Mouse (Mus musculus): ENCODE results near the gene Ccdc162. TPM values are rescaled to one million over a fixed set of nuclear protein-coding genes. Genes with fewer than 3 reads are reported as not detected.

Ccdc162 gene
- polyA plus RNA-seq, 1 experiment from 2014 or later = 0.32 TPM

- Histone ChIP-seq H3K4me3 (no peak overlapping the region), H3K4me1 (peaks cover 10% of the 10 kb centered on the region), H3K36me3 (no peaks in the 10 kb centered on the region), H3K9me3 (replicated peaks) (no peaks in the 10 kb centered on the region), H3K27ac (replicated peaks) (no peak overlapping the region), H3K27me3 (ENCODE audit: low read depth, poor library complexity, severe bottlenecking) (no peaks in the 10 kb centered on the region)
- DNase-seq (ENCODE audit: low spot score) = no peak
- 89% methylated on average over 4 of the region's 4 CpGs for WGBS
Observed at GRCm38 (mm10) chr10:41580441-41580840, 136.0 kb downstream of the Ccdc162 start.

DNA sequence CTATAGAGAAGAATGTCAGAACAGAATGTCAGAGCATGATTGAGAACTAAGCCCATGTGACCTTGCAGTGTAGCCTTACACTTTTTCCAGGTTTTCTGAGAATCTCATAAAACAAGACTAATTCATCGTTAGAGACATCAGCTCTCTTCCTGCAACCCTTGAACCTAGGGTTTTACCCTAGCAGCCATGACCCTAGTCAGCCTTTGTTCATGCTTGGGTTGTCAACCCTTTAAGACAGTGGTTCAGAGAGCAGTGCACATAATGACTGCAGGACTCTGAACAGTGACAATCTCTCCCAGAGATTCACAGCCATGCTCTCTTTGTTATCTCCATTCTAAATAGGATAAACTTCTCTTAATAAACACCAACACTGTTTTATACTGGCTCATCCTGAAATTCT lies 137.9 kb downstream of the Ccdc162 start:
- H3K4me3 ChIP-seq = no peak overlapping the region
- 75% methylated on average over 1 of the region's 1 CpGs for WGBS

DNA sequence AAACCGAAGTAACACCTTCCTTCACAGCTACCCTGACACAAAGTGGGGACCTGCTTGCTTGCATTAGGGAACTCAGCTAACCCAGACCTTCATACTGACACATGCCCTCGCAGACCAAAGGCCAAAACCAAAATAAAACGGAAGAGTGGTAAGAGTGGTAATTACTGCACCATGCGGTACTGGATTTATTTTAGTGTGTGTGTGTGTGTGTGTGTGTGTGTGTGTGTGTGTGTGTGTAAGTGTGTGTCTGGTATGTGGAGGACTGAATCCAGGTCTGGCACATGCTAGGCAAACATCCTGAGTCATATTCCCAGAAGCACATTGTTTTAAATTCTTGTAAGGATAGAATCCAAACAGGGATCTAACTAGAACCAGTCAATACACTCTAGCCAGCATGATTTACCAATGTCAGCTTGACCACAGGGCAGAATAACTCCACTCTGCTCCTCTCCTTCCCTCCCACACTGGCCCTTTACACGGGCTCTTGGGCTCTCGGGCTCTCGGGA lies 140.1 kb downstream of the Ccdc162 start:
- no peak for DNase-seq (ENCODE audit: low spot score)
- no peaks in the 10 kb centered on the region for H3K9me3 ChIP-seq (replicated peaks)
- H3K4me3 ChIP-seq = no peak overlapping the region
- no peaks in the 10 kb centered on the region for H3K36me3 ChIP-seq
- no peak overlapping the region for H3K27ac ChIP-seq (replicated peaks)
- H3K4me1 ChIP-seq = peaks cover 10% of the 10 kb centered on the region
- 82% methylated on average over 7 of the region's 7 CpGs for WGBS
- H3K27me3 ChIP-seq (ENCODE audit: low read depth, poor library complexity, severe bottlenecking) = no peaks in the 10 kb centered on the region

More for the DNA sequence above, 137.9 kb downstream of the Ccdc162 start:
- no peaks in the 10 kb centered on the region for H3K27me3 ChIP-seq (ENCODE audit: low read depth, poor library complexity, severe bottlenecking)
- H3K27ac ChIP-seq (replicated peaks) = no peak overlapping the region
- DNase-seq (ENCODE audit: low spot score) = no peak
- H3K4me1 ChIP-seq = peaks cover 13% of the 10 kb centered on the region
- H3K36me3 ChIP-seq = no peaks in the 10 kb centered on the region
- H3K9me3 ChIP-seq (replicated peaks) = no peaks in the 10 kb centered on the region

DNA sequence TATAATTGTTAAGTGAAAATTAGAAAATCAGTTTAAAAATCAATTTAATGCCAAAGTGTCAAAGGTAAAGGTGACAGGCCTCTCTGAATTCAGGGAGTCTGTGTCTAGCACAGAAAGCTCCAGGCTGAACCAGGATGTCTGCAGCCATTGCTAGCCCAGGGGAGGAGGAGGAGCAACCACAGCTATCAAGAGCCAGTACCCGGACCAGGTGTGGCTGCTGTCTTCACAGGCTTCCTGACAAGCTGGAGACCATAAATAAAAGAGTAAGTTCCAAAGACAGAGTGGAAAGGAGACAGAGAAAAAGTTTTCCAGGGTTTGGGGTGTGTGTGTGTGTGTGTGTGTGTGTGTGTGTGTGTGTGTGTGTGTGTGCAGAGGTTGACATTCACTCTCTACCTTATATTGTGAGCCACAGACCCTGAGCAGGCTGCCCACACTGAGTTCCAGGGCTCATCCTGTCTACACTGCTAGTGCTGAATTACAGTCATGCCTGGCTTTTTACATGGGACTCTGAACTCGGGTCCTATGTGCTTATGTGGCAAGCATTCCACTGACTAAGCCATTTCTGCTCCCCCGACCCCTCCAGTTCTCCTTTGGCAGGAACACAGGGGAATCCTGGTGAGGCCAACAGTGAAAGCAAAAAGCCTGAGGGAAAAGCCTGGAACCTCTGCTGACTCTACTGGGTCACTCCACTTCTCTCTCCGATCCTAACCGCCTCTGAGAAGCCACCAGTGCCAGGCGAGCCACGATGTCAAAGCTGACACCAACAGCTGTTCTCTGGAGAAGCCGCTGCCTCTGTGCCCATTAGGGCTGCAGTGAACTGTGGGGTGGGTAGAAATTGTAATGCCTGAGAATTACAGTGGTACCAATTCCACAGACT lies 140.7 kb downstream of the Ccdc162 start:
- no peak for DNase-seq (ENCODE audit: low spot score)
- 82% methylated on average over 8 of the region's 8 CpGs for WGBS
- H3K4me3 ChIP-seq = no peak overlapping the region
- no peaks in the 10 kb centered on the region for H3K27me3 ChIP-seq (ENCODE audit: low read depth, poor library complexity, severe bottlenecking)
- no peak overlapping the region for H3K27ac ChIP-seq (replicated peaks)
- H3K36me3 ChIP-seq = no peaks in the 10 kb centered on the region
- H3K9me3 ChIP-seq (replicated peaks) = no peaks in the 10 kb centered on the region
- peaks cover 10% of the 10 kb centered on the region for H3K4me1 ChIP-seq

GRCm38 (mm10) chr10:41573190-41573589 lies 143.2 kb downstream of the Ccdc162 start:
- no peaks in the 10 kb centered on the region for H3K36me3 ChIP-seq
- H3K4me1 ChIP-seq = peaks cover 10% of the 10 kb centered on the region
- WGBS = 24% methylated on average over 6 of the region's 6 CpGs
- H3K4me3 ChIP-seq = no peak overlapping the region
- no peak overlapping the region for H3K27ac ChIP-seq (replicated peaks)
- H3K27me3 ChIP-seq (ENCODE audit: low read depth, poor library complexity, severe bottlenecking) = no peaks in the 10 kb centered on the region
- no peaks in the 10 kb centered on the region for H3K9me3 ChIP-seq (replicated peaks)
- no peak for DNase-seq (ENCODE audit: low spot score)

DNA sequence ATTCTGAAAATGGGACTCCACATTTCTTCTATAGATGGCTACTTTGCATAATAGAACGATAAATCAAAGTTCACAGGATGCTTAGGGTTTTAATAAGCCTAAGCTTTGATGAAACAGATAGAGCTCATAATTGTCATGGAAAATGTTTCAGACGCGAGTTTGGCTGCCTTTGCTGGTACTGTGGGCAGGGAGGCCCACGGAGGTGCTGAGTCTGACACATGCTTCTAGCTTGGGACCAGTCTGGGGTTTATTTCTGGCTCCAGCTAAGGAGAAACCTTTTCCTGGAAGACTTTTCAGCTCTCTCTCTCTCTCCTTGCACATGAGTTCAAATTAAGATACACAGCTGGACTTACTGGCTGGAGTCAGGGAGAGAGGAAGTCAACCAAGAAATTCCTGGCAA lies 144.2 kb downstream of the Ccdc162 start:
- Histone ChIP-seq H3K9me3 (replicated peaks) (no peaks in the 10 kb centered on the region), H3K36me3 (no peaks in the 10 kb centered on the region), H3K27me3 (ENCODE audit: low read depth, poor library complexity, severe bottlenecking) (no peaks in the 10 kb centered on the region), H3K4me1 (peaks cover 10% of the 10 kb centered on the region), H3K27ac (replicated peaks) (no peak overlapping the region), H3K4me3 (no peak overlapping the region)
- 84% methylated on average over 4 of the region's 4 CpGs for WGBS
- no peak for DNase-seq (ENCODE audit: low spot score)

GRCm38 (mm10) chr10:41571065-41571464 lies 145.4 kb downstream of the Ccdc162 start:
- Histone ChIP-seq H3K4me1 (peaks cover 10% of the 10 kb centered on the region), H3K36me3 (no peaks in the 10 kb centered on the region), H3K9me3 (replicated peaks) (no peaks in the 10 kb centered on the region), H3K27ac (replicated peaks) (no peak overlapping the region), H3K27me3 (ENCODE audit: low read depth, poor library complexity, severe bottlenecking) (no peaks in the 10 kb centered on the region), H3K4me3 (no peak overlapping the region)
- DNase-seq (ENCODE audit: low spot score) = no peak
- WGBS = 84% methylated on average over 4 of the region's 4 CpGs

GRCm38 (mm10) chr10:41568306-41568705 lies 148.1 kb downstream of the Ccdc162 start:
- WGBS = 56% methylated on average over 3 of the region's 3 CpGs
- Histone ChIP-seq H3K9me3 (replicated peaks) (no peaks in the 10 kb centered on the region), H3K4me1 (peaks cover 10% of the 10 kb centered on the region), H3K4me3 (no peak overlapping the region), H3K36me3 (no peaks in the 10 kb centered on the region), H3K27ac (replicated peaks) (no peak overlapping the region), H3K27me3 (ENCODE audit: low read depth, poor library complexity, severe bottlenecking) (no peaks in the 10 kb centered on the region)
- no peak for DNase-seq (ENCODE audit: low spot score)

- no peaks in the 10 kb centered on the region for H3K36me3 ChIP-seq
- H3K27ac ChIP-seq (replicated peaks) = no peak overlapping the region
- peaks cover 5% of the 10 kb centered on the region for H3K4me1 ChIP-seq
- WGBS = 38% methylated on average over 5 of the region's 5 CpGs
- no peak overlapping the region for H3K4me3 ChIP-seq
- peaks cover 10% of the 10 kb centered on the region; the same call in 1 of the 2 replicates for H3K9me3 ChIP-seq (replicated peaks)
- DNase-seq (ENCODE audit: low spot score) = no peak
- no peaks in the 10 kb centered on the region for H3K27me3 ChIP-seq (ENCODE audit: low read depth, poor library complexity, severe bottlenecking)
Observed at GRCm38 (mm10) chr10:41565141-41565540, 151.3 kb downstream of the Ccdc162 start.

- no peak overlapping the region for H3K27ac ChIP-seq (replicated peaks)
- H3K27me3 ChIP-seq (ENCODE audit: low read depth, poor library complexity, severe bottlenecking) = no peaks in the 10 kb centered on the region
- WGBS = 91% methylated on average over 10 of the region's 10 CpGs
- H3K4me3 ChIP-seq = no peak overlapping the region
- H3K4me1 ChIP-seq = peaks cover 5% of the 10 kb centered on the region
- DNase-seq (ENCODE audit: low spot score) = no peak
- H3K36me3 ChIP-seq = no peaks in the 10 kb centered on the region
- H3K9me3 ChIP-seq (replicated peaks) = peaks cover 12% of the 10 kb centered on the region; the same call in 1 of the 2 replicates
Observed at GRCm38 (mm10) chr10:41561701-41562395, 154.6 kb downstream of the Ccdc162 start.

DNA sequence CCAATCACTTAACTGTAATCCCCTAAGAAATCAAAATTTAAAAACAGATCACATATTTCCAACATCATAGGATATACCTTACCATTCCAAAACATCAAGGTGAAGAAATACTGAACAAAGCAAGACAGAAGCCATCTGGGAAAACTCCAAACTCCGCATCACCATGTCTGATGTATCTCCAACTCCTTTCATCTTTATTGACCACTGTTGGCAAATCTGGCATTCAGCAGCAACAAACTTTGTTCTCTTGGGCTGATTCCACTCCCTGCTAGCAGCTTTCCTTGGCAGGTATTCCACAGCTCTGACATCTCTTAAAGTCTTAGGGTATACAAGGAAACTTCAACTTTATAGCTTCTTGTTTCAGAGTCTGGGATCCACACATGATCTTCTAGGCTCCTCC lies 158.0 kb downstream of the Ccdc162 start:
- H3K4me3 ChIP-seq = no peak overlapping the region
- no peak for DNase-seq (ENCODE audit: low spot score)
- H3K9me3 ChIP-seq (replicated peaks) = peaks cover 12% of the 10 kb centered on the region; the same call in 1 of the 2 replicates
- no peaks in the 10 kb centered on the region for H3K36me3 ChIP-seq
- no peaks in the 10 kb centered on the region for H3K27me3 ChIP-seq (ENCODE audit: low read depth, poor library complexity, severe bottlenecking)
- no peak overlapping the region for H3K27ac ChIP-seq (replicated peaks)
- WGBS = 94% methylated on average over 1 of the region's 1 CpGs
- no peaks in the 10 kb centered on the region for H3K4me1 ChIP-seq

DNA sequence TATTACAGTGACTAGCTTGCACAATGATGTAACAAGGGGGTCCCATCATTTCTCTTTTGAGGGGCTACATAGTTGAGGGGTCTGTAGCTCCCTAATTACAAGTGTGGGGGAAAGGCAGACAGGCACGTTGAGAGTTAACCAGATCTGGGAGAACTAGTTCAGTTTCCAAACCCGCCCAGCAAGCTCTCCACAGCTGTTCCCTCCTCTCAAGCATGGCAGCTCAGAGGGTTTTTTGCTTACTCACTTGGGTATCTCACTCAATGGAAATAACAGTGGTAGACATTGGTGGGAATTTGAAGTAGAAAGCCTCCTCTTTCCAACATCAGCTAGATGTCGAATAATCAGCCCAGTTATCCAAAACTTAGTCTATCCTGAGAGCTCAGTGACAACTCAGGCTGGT lies 161.4 kb downstream of the Ccdc162 start:
- Histone ChIP-seq H3K36me3 (no peaks in the 10 kb centered on the region), H3K27ac (replicated peaks) (no peak overlapping the region), H3K27me3 (ENCODE audit: low read depth, poor library complexity, severe bottlenecking) (no peaks in the 10 kb centered on the region), H3K9me3 (replicated peaks) (0 out of 2 replicates have a peak, but pooled peaks cover 2% of the 10 kb centered on the region), H3K4me3 (no peak overlapping the region), H3K4me1 (peaks cover 16% of the 10 kb centered on the region)
- WGBS = 90% methylated on average over 3 of the region's 3 CpGs
- no peak for DNase-seq (ENCODE audit: low spot score)

DNA sequence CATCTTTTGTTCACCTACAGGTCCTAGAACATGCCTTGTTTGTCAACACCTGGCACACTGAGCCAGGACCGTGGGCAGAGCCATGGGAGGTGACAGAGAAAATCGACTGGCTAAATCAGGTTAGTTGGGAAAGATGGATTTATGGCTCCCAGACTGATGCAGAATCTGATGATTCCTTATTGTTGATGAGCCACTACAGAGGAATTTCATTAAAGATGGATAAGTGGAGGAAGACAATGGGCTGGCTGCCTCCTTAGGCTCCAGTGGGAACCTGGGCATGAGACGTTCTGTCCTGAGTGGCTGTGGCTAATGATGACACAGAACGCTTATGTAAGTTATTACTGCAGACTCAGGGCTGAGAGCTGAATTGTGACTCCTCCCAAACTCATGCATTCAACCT lies 162.7 kb downstream of the Ccdc162 start:
- peaks cover 6% of the 10 kb centered on the region; the same call in 1 of the 2 replicates for H3K9me3 ChIP-seq (replicated peaks)
- no peak overlapping the region for H3K4me3 ChIP-seq
- H3K27me3 ChIP-seq (ENCODE audit: low read depth, poor library complexity, severe bottlenecking) = no peaks in the 10 kb centered on the region
- H3K27ac ChIP-seq (replicated peaks) = no peak overlapping the region
- H3K4me1 ChIP-seq = peaks cover 16% of the 10 kb centered on the region
- 0 out of 2 replicates have a peak, but pooled peaks cover 4% of the 10 kb centered on the region for H3K36me3 ChIP-seq
- 78% methylated on average over 4 of the region's 4 CpGs for WGBS
- DNase-seq (ENCODE audit: low spot score) = no peak
